Mouse (Mus musculus) cerebellum, adult 2 months (tissue): ENCODE measurements at regions not wholly inside any gene's neighbourhood (a gene's known extent, or its start where the extent isn't known, plus 50 kb on each side); places are given as distances from the start of the nearest gene placed in this dataset.

Experiments used
- DNase-seq, 2 experiments: peaks; one replicate each; pipeline ENCODE4 v3.0.0; 2021
- H3K27ac ChIP-seq: fragments of 200-500 bp; 2 replicates; pipeline ENCODE4 v1.5.1; 2012; ENCODE audit warnings: low read length, control low read depth, inconsistent platforms; ENCODE audit not compliant: insufficient read depth
- H3K27me3 ChIP-seq: fragments of 200-500 bp; 2 replicates; pipeline ENCODE4 v1.6.1; 2012; ENCODE audit warnings: inconsistent platforms, mild to moderate bottlenecking, low read length, moderate library complexity; ENCODE audit not compliant: control insufficient read depth, insufficient read depth
- H3K4me1 ChIP-seq: fragments of 200-500 bp; 2 replicates; pipeline ENCODE4 v1.6.1; 2011; ENCODE audit warnings: low read length; ENCODE audit not compliant: control insufficient read depth, insufficient read depth
- H3K4me3 ChIP-seq: fragments of 200-500 bp; replicated peaks from 2 replicates; pipeline ENCODE3; 2011; ENCODE audit warnings: mild to moderate bottlenecking, low read depth, low read length, control low read depth; ENCODE audit not compliant: insufficient read depth
- CTCF ChIP-seq: fragments of 200-500 bp; IDR thresholded peaks from 2 replicates; pipeline ENCODE4 v1.5.1; 2011; ENCODE audit warnings: low read depth, mild to moderate bottlenecking, control low read depth, low read length, moderate library complexity, borderline replicate concordance; ENCODE audit not compliant: insufficient read depth
- POLR2A ChIP-seq: fragments of 200-500 bp; IDR thresholded peaks from 2 replicates; pipeline ENCODE4 v1.6.1; 2011; ENCODE audit warnings: low read length, control low read depth, borderline replicate concordance; ENCODE audit not compliant: insufficient read depth
- WGBS: fragments of 180-500 bp; shearing (Covaris S2); methylation state at CpG from one replicate; pipeline ENCODE4 v1.1.7; 2018; 5-methylcytosine and 5-hydroxymethylcytosine counted together

DNA sequence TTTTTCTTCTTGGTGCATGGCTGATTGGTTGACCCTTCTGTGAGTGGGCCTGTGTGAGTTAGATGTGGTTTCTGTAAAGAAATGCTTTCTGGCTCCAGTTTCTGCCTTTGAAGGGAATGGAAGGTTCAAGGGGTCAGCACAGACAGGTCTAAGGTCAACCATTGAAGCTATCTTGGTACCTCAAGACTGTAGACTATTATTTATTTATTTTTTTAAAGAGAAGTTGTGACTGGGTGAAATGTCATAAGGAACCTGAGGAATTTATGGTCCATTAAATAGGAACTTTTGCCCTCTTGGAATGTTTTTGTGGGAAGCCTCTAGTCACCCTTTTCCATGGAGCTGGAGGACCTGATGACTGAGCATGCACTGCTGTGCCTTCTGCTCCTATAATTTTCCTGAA lies 595.7 kb upstream of the Nr2f1 start:
- no peak for DNase-seq
- Histone ChIP-seq H3K27ac (no peak overlapping the region), H3K27me3 (no peaks in the 10 kb centered on the region), H3K4me3 (no peak overlapping the region), H3K4me1 (no peaks in the 10 kb centered on the region)
- no peak for TF ChIP-seq POLR2A
- no peak for TF ChIP-seq CTCF

DNA sequence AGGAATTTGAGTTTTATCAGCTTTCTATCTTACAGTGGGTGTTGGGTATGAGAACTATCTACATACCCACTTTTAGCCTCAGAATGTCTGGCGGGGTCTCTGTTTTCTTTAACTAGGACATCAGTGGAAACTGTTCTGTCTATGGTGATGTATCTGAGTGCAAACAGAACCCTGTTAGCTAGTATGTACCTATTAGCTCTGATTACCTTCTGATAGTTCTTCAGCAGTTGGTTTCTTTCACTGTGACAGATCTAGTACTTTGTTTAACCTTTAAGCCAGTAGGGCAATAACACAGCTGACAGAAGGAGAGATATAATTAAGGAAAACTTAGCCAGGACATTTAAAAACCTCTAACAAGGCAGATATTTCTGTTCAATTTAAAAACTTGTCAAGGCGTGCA lies 584.7 kb upstream of the Nr2f1 start:
- no peak overlapping the region for H3K27ac ChIP-seq
- no peaks in the 10 kb centered on the region for H3K27me3 ChIP-seq
- DNase-seq, result no peak
- TF ChIP-seq CTCF, result no peak
- TF ChIP-seq POLR2A, result no peak
- no peak overlapping the region for H3K4me3 ChIP-seq
- 93% methylated on average over 2 of the region's 2 CpGs for WGBS
- no peaks in the 10 kb centered on the region for H3K4me1 ChIP-seq

DNA sequence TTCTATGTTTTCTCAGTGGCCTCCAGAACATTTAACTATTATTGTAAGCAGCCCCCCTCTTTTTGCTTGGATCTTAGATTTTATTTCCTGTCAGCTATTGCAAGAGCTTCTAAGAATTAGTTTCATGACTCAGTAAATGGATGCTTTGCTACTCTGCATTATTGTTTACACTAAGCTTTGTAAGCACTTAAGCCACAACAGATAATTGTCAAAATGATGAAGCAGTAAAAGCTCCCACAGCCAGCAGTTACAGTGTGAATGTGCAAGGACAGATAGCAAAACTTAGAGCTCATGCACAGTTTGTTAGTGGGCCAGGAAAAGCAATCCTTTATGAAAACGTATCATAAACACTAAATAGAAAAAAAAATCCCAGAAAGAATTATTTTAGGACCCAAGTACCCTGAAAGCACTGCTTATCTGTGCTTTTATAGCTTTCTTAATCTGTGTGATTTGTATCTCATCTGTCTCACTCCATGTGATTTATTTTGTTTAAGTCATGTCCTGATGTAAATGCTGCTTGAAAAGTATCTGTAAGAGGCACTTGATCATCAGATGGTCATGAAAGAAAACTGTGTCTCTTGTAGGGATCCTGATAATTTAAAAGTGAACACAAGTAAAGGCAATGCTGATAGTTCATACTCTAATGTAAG lies 584.2 kb upstream of the Nr2f1 start:
- TF ChIP-seq CTCF (no peak), POLR2A (no peak)

More for the DNA sequence above, 584.2 kb upstream of the Nr2f1 start:
- Histone ChIP-seq H3K4me3 (no peak overlapping the region), H3K4me1 (no peaks in the 10 kb centered on the region), H3K27me3 (no peaks in the 10 kb centered on the region), H3K27ac (no peak overlapping the region)
- 53% methylated on average over 1 of the region's 1 CpGs for WGBS
- DNase-seq, result no peak
